In genomic region chr3:127837972-127838644, GRCm38 (mm10) we compare ENCODE assay signal across 8 mouse cellular contexts. TPM values are rescaled to one million over a fixed set of nuclear protein-coding genes. Genes with fewer than 3 reads are reported as not detected.
A peak's percentile ranks its signal among the peaks of the same experiment; 100 is the strongest.
DNase-seq lines count a peak whose midpoint lies in the region; ATAC-seq and TF ChIP-seq lines count a peak whose summit lies in the region.

No protein-coding gene starts in this region.

- TF ChIP-seq POLR2A in heart, adult 2 months (IDR thresholded peaks at IDR 0.05; ENCODE audit: insufficient read depth, low read depth, low read length), result no peak

- H3K27ac ChIP-seq in heart, adult 2 months, result peak overlapping the region; percentile 91
- peak overlapping the region; percentile 96 for H3K27ac ChIP-seq in forebrain, embryonic 15.5 days (replicated peaks)
- H3K27ac ChIP-seq in liver, embryonic 16.5 days (ENCODE audit: low read length), result peak overlapping the region; percentile 98

- intact Hi-C loops in heart, adult 2 months (cut with DNase I), result loop anchor here (2.0 to 5.0 kb wide), 3 partner anchors 47 to 286 kb away; partner anchors contain the start of genes Fam241a, Larp7 and Zgrf1
- intact Hi-C loops in heart, postnatal 14 days (cut with DNase I), result loop anchor here (5.0 kb wide), 1 partner anchor 46 kb away; no protein-coding TSS in a partner anchor

- H3K4me2 ChIP-seq in forebrain, embryonic 15.5 days (replicated peaks), result peak overlapping the region; percentile 54
- peak overlapping the region; percentile 84 for H3K4me2 ChIP-seq in liver, embryonic 16.5 days (ENCODE audit: low read depth, low read length)

- no peak for TF ChIP-seq CTCF in heart, adult 2 months (IDR thresholded peaks at IDR 0.05)
- TF ChIP-seq CTCF in E14TG2a.4 (conservative IDR thresholded peaks at IDR 0.05; ENCODE audit: low read length), result no peak

- ATAC-seq in forebrain, embryonic 15.5 days (replicated peaks), result no peak
- ATAC-seq in liver, embryonic 16.5 days (ENCODE audit: low read depth), result no peak

- peak overlapping the region; percentile 85 for H3K4me3 ChIP-seq in heart, adult 2 months
- H3K4me3 ChIP-seq in E14TG2a.4 (replicated peaks; ENCODE audit: low read length), result peak overlapping the region; percentile 93
- H3K4me3 ChIP-seq in forebrain, embryonic 15.5 days, result peak overlapping the region; percentile 92
- H3K4me3 ChIP-seq in liver, embryonic 16.5 days (ENCODE audit: low read depth, low read length), result peak overlapping the region; percentile 87

- no peaks in the 10 kb centered on the region for H3K36me3 ChIP-seq in heart, adult 2 months (ENCODE audit: control insufficient read depth, insufficient read depth, low read length)
- no peaks in the 10 kb centered on the region for H3K36me3 ChIP-seq in E14TG2a.4 (ENCODE audit: insufficient read depth, low read length)
- no peaks in the 10 kb centered on the region for H3K36me3 ChIP-seq in forebrain, embryonic 15.5 days
- H3K36me3 ChIP-seq in liver, embryonic 16.5 days (ENCODE audit: control insufficient read depth, insufficient read depth), result no peaks in the 10 kb centered on the region

- no peaks in the 10 kb centered on the region for H3K9me3 ChIP-seq in E14TG2a.4 (ENCODE audit: low read length)
- no peaks in the 10 kb centered on the region for H3K9me3 ChIP-seq in forebrain, embryonic 15.5 days
- H3K9me3 ChIP-seq in liver, embryonic 16.5 days (replicated peaks; ENCODE audit: control insufficient read depth, low read length), result no peaks in the 10 kb centered on the region

- 0 out of 2 replicates have a peak, but pooled peaks cover 2% of the 10 kb centered on the region for H3K27me3 ChIP-seq in heart, adult 2 months (ENCODE audit: control insufficient read depth, insufficient read depth, low read length)
- 0 out of 2 replicates have a peak, but pooled peaks cover 4% of the 10 kb centered on the region for H3K27me3 ChIP-seq in E14TG2a.4 (ENCODE audit: insufficient read depth, low read length)
- H3K27me3 ChIP-seq in forebrain, embryonic 15.5 days, result no peaks in the 10 kb centered on the region
- no peaks in the 10 kb centered on the region for H3K27me3 ChIP-seq in liver, embryonic 16.5 days (ENCODE audit: control insufficient read depth, insufficient read depth, low read depth, low read length)

- H3K79me2 ChIP-seq in heart, adult 2 months (replicated peaks; ENCODE audit: control insufficient read depth, insufficient read depth, low read length), result no peaks in the 10 kb centered on the region

- H3K4me1 ChIP-seq in heart, adult 2 months (ENCODE audit: control insufficient read depth, insufficient read depth, low read length), result no peaks in the 10 kb centered on the region; the same call in 1 of the 2 replicates
- peaks cover 20% of the 10 kb centered on the region for H3K4me1 ChIP-seq in E14TG2a.4 (replicated peaks; ENCODE audit: low read depth, low read length)
- H3K4me1 ChIP-seq in forebrain, embryonic 15.5 days, result peaks cover 26% of the 10 kb centered on the region
- peaks cover 27% of the 10 kb centered on the region for H3K4me1 ChIP-seq in liver, embryonic 16.5 days (ENCODE audit: control insufficient read depth, low read depth, low read length)

- no peak overlapping the region; the same call in 1 of the 2 replicates for H3K9ac ChIP-seq in heart, adult 2 months (ENCODE audit: low read depth, low read length)
- H3K9ac ChIP-seq in forebrain, embryonic 15.5 days (replicated peaks), result peak overlapping the region; percentile 71
- H3K9ac ChIP-seq in liver, embryonic 16.5 days (ENCODE audit: low read depth, low read length), result peak overlapping the region; percentile 82

- TF ChIP-seq EP300 in heart, adult 2 months (IDR thresholded peaks at IDR 0.05; ENCODE audit: insufficient read depth, low read depth, low read length), result no peak

- DNase-seq in heart, adult 2 months, result no peak
- DNase-seq in heart, postnatal 14 days, result no peak
- no peak for DNase-seq in Muller cell, postnatal 12 days (ENCODE audit: inconsistent ontology term)
- no peak for DNase-seq in frontal cortex, postnatal 10 days (ENCODE audit: low spot score in 2 of 2)
- no peak for DNase-seq in gastrocnemius, adult 18-20 months (ENCODE audit: low spot score)

- 31% methylated on average over 8 of the region's 8 CpGs for WGBS in heart, adult 2 months
- WGBS in forebrain, embryonic 15.5 days, result 31% methylated on average over 8 of the region's 8 CpGs
- 20% methylated on average over 8 of the region's 8 CpGs for WGBS in liver, embryonic 16.5 days (ENCODE audit: insufficient replicate concordance)

RNA-seq across cellular contexts. Expression of gene Ap1ar, which starts 0.8 kb away (rescaled TPM):
- 10 to 100 TPM; 17.6 to 18.2 TPM for total RNA-seq in heart, adult 2 months (2021)
- 12.0 and 17.7 TPM in 2 replicates for polyA plus RNA-seq in heart, adult 2 months (2012; rRNA removed)
- total RNA-seq in heart, postnatal 14 days (2021), result 10 to 100 TPM; 16.0 to 16.7 TPM
- 87.1 and 89.2 TPM in 2 replicates for polyA plus RNA-seq in forebrain, embryonic 15.5 days (2015; fragmentation: Nextera tagmentation; extraction: Ambion mirVana)
- polyA plus RNA-seq in liver, embryonic 16.5 days (2015; fragmentation: Nextera tagmentation; extraction: Ambion mirVana), result 13.1 and 15.4 TPM in 2 replicates
- total RNA-seq in gastrocnemius, adult 18-20 months (2021), result 10 to 100 TPM; 28.7 to 30.0 TPM

RNA-seq across cellular contexts. Expression of gene Tifa, which starts 48.5 kb away (rescaled TPM):
- 1 to 10 TPM; 1.6 to 2.3 TPM for total RNA-seq in heart, adult 2 months (2021)
- polyA plus RNA-seq in heart, adult 2 months (2012; rRNA removed), result 1.3 and 2.0 TPM in 2 replicates
- 1 to 10 TPM; 2.1 to 3.1 TPM for total RNA-seq in heart, postnatal 14 days (2021)
- 4.8 and 5.5 TPM in 2 replicates for polyA plus RNA-seq in forebrain, embryonic 15.5 days (2015; fragmentation: Nextera tagmentation; extraction: Ambion mirVana)
- polyA plus RNA-seq in liver, embryonic 16.5 days (2015; fragmentation: Nextera tagmentation; extraction: Ambion mirVana), result 14.6 and 16.5 TPM in 2 replicates
- total RNA-seq in gastrocnemius, adult 18-20 months (2021), result 1 to 10 TPM; 1.1 to 2.9 TPM

RNA-seq across cellular contexts. Expression of gene Alpk1, which starts 57.8 kb away (rescaled TPM):
- total RNA-seq in heart, adult 2 months (2021), result 1 to 10 TPM; 2.4 to 3.0 TPM
- polyA plus RNA-seq in heart, adult 2 months (2012; rRNA removed), result 1.4 and 2.4 TPM in 2 replicates
- 1 to 10 TPM; 2.9 to 5.2 TPM for total RNA-seq in heart, postnatal 14 days (2021)
- polyA plus RNA-seq in forebrain, embryonic 15.5 days (2015; fragmentation: Nextera tagmentation; extraction: Ambion mirVana), result 0.78 and 1.0 TPM in 2 replicates
- polyA plus RNA-seq in liver, embryonic 16.5 days (2015; fragmentation: Nextera tagmentation; extraction: Ambion mirVana), result 0.56 and 0.63 TPM in 2 replicates
- 1 to 10 TPM; 1.9 to 2.1 TPM for total RNA-seq in gastrocnemius, adult 18-20 months (2021)

RNA-seq across cellular contexts. Expression of gene Fam241a, which starts 58.0 kb away (rescaled TPM):
- total RNA-seq in heart, adult 2 months (2021), result 1 to 10 TPM; 3.6 to 4.2 TPM
- polyA plus RNA-seq in heart, adult 2 months (2012; rRNA removed), result 1.3 and 1.7 TPM in 2 replicates
- total RNA-seq in heart, postnatal 14 days (2021), result 1 to 10 TPM; 5.3 to 6.2 TPM
- 10.0 and 10.7 TPM in 2 replicates for polyA plus RNA-seq in forebrain, embryonic 15.5 days (2015; fragmentation: Nextera tagmentation; extraction: Ambion mirVana)
- polyA plus RNA-seq in liver, embryonic 16.5 days (2015; fragmentation: Nextera tagmentation; extraction: Ambion mirVana), result 30.8 and 32.7 TPM in 2 replicates
- 1 to 10 TPM; 3.0 to 3.3 TPM for total RNA-seq in gastrocnemius, adult 18-20 months (2021)
